Mouse (Mus musculus) ES-E14 (cell line): ENCODE data around the gene Reg3d. TPM values are rescaled to one million over a fixed set of nuclear protein-coding genes. Genes with fewer than 3 reads are reported as not detected.
A peak's percentile ranks its signal among the peaks of the same experiment; 100 is the strongest.

Experiments
- DNase-seq: peaks from one replicate; pipeline ENCODE4 v3.0.0-alpha.2; 2013; ENCODE audit warnings: low read depth, low spot score
- H3K27ac ChIP-seq: 2 replicates; pipeline ENCODE4 v1.5.1; 2012; ENCODE audit warnings: low read depth, mild to moderate bottlenecking, low read length, moderate library complexity, mixed read lengths; ENCODE audit not compliant: poor library complexity, insufficient read depth, severe bottlenecking
- H3K36me3 ChIP-seq: 2 replicates; pipeline ENCODE4 v1.6.1; 2012; ENCODE audit warnings: mild to moderate bottlenecking, low read length, moderate library complexity, mixed read lengths; ENCODE audit not compliant: control insufficient read depth, poor library complexity, insufficient read depth, severe bottlenecking
- H3K4me1 ChIP-seq, 2 experiments: fragments of 150-350 bp in 1 of 2; sonication (generic) in 1 of 2; 2 replicates each; pipeline ENCODE4 v1.6.1; 2012; ENCODE audit warnings: low read length in 2 of 2, mild to moderate bottlenecking in 1 of 2, mixed read lengths in 1 of 2; ENCODE audit not compliant: control insufficient read depth in 2 of 2, insufficient read depth in 2 of 2, poor library complexity in 1 of 2
- H3K4me3 ChIP-seq, 2 experiments: fragments of 150-350 bp in 1 of 2; sonication (generic) in 1 of 2; 2 replicates each; pipeline ENCODE4 v1.5.1; 2012; ENCODE audit warnings: low read length in 2 of 2, low read depth in 1 of 2, mild to moderate bottlenecking in 1 of 2, mixed read lengths in 1 of 2; ENCODE audit not compliant: insufficient read depth in 1 of 2, poor library complexity in 1 of 2, severe bottlenecking in 1 of 2
- H3K9ac ChIP-seq: 2 replicates; pipeline ENCODE4 v1.6.1; 2012; ENCODE audit warnings: low read depth, mild to moderate bottlenecking, low read length, mixed read lengths; ENCODE audit not compliant: poor library complexity, insufficient read depth, severe bottlenecking
- H3K9me3 ChIP-seq: fragments of 150-350 bp; sonication (generic); 2 replicates; pipeline ENCODE4 v1.6.1; 2012; ENCODE audit warnings: low read depth, mild to moderate bottlenecking, low read length; ENCODE audit not compliant: control insufficient read depth, insufficient read depth
- CHD2 ChIP-seq: IDR thresholded peaks from 2 replicates; pipeline ENCODE4 v1.6.1; 2014; ENCODE audit warnings: mild to moderate bottlenecking, low read depth, low read length, inconsistent platforms
- HCFC1 ChIP-seq: IDR thresholded peaks from 2 replicates; pipeline ENCODE4 v1.6.1; 2012; ENCODE audit warnings: low read length, inconsistent platforms, borderline replicate concordance; ENCODE audit not compliant: insufficient read depth
- MAFK ChIP-seq: IDR thresholded peaks from 2 replicates; pipeline ENCODE4 v1.6.1; 2014; ENCODE audit warnings: mild to moderate bottlenecking, low read depth, low read length, inconsistent platforms; ENCODE audit not compliant: insufficient read depth
- ZC3H11A ChIP-seq: IDR thresholded peaks from 2 replicates; pipeline ENCODE4 v1.6.1; 2012; ENCODE audit warnings: low read depth, mild to moderate bottlenecking, inconsistent platforms, low read length, borderline replicate concordance
- ZNF384 ChIP-seq: IDR thresholded peaks from 2 replicates; pipeline ENCODE4 v1.6.1; 2012; ENCODE audit warnings: low read depth, low read length, inconsistent platforms
- in situ Hi-C, 2 experiments: fragments of 600-800 bp; cut with MboI; formaldehyde crosslinking; loops; one replicate each; pipeline ENCODE4 v1.15.1; 2025; ENCODE audit warnings: low sequenced_read_pairs in 2 of 2, inconsistent platforms in 1 of 2; ENCODE audit not compliant: unreplicated experiment in 2 of 2
- total RNA-seq: library from RNA; depleted of rRNA; stranded (reverse); fragments of 300-350 nt; gene quantifications from 2 replicates; pipeline ENCODE4 v1.2.3, GENCODE M21; 2012; rRNA removed

Reg3d gene
- total RNA-seq, 1 experiment, result not detected

- in situ Hi-C loops, result loop anchor here (10.0 to 25.0 kb wide), 2 partner anchors 180 to 183 kb away; no protein-coding TSS in a partner anchor
- no peak overlapping the region for H3K27ac ChIP-seq
- no peak overlapping the region for H3K9ac ChIP-seq
- no peaks in the 10 kb centered on the region for H3K36me3 ChIP-seq
- H3K4me1 ChIP-seq, result no peaks in the 10 kb centered on the region
- no peak overlapping the region for H3K4me3 ChIP-seq
- H3K9me3 ChIP-seq, result no peaks in the 10 kb centered on the region
- TF ChIP-seq ZNF384 (no peak), MAFK (no peak), ZC3H11A (no peak), CHD2 (no peak), HCFC1 (no peak)
- peak; percentile 8 for DNase-seq
Observed at GRCm38 (mm10) chr6:78331919-78332569, 46.6 kb downstream of the Reg3d start.

- DNase-seq, result no peak
- TF ChIP-seq MAFK (no peak), HCFC1 (no peak), CHD2 (no peak), ZC3H11A (no peak), ZNF384 (no peak)
- no peak overlapping the region for H3K9ac ChIP-seq
Observed at GRCm38 (mm10) chr6:78329166-78329565, 49.5 kb downstream of the Reg3d start.

GRCm38 (mm10) chr6:78327798-78328197, 50.9 kb downstream of the Reg3d start:
- no peaks in the 10 kb centered on the region for H3K9me3 ChIP-seq
- H3K4me3 ChIP-seq, result no peak overlapping the region
- H3K27ac ChIP-seq, result no peak overlapping the region
- no peak overlapping the region for H3K9ac ChIP-seq
- DNase-seq, result no peak
- no peaks in the 10 kb centered on the region for H3K36me3 ChIP-seq
- TF ChIP-seq HCFC1, result no peak
- no peak for TF ChIP-seq MAFK
- TF ChIP-seq ZNF384, result no peak
- no peak for TF ChIP-seq CHD2
- no peak for TF ChIP-seq ZC3H11A
- in situ Hi-C loops, result loop anchor here in 1 of 2 experiments (25.0 kb wide), 1 partner anchor 185 kb away; no protein-coding TSS in a partner anchor
- H3K4me1 ChIP-seq, result no peaks in the 10 kb centered on the region

More at GRCm38 (mm10) chr6:78329166-78329565, 49.5 kb downstream of the Reg3d start:
- Histone ChIP-seq H3K4me1 (no peaks in the 10 kb centered on the region), H3K9me3 (no peaks in the 10 kb centered on the region), H3K4me3 (no peak overlapping the region), H3K27ac (no peak overlapping the region), H3K36me3 (no peaks in the 10 kb centered on the region)
- in situ Hi-C loops, result loop anchor here in 1 of 2 experiments (25.0 kb wide), 1 partner anchor 183 kb away; no protein-coding TSS in a partner anchor

Other genes starting within 250 kb of the Reg3d start
- not detected in 2 replicates for gene Reg3b, start 8.2 kb downstream of the Reg3d start, total RNA-seq
- not detected in 2 replicates for gene Reg3a, start 1.8 kb upstream of the Reg3d start, total RNA-seq
- 0.48 and 0.67 TPM in 2 replicates for gene Reg2, start 16.8 kb upstream of the Reg3d start, total RNA-seq
- gene Reg1, start 43.8 kb upstream of the Reg3d start, total RNA-seq, result not detected in 2 replicates
- gene Reg3g, start 90.0 kb upstream of the Reg3d start, total RNA-seq, result not detected in 2 replicates